Mouse (Mus musculus): ENCODE results near the gene Clcn1. TPM values are rescaled to one million over a fixed set of nuclear protein-coding genes. Genes with fewer than 3 reads are reported as not detected.

Clcn1 gene
- total RNA-seq, 1 experiment = 1.2 TPM

- no peaks in the 10 kb centered on the region for H3K9me3 ChIP-seq (ENCODE audit: control insufficient read depth, insufficient read depth, low read depth, low read length)
- H3K36me3 ChIP-seq (ENCODE audit: control insufficient read depth, insufficient read depth, low read length, poor library complexity, severe bottlenecking) = peaks cover 7% of the 10 kb centered on the region
- no peak for DNase-seq (ENCODE audit: low read depth, low spot score)
- H3K4me1 ChIP-seq (ENCODE audit: control insufficient read depth in 2 of 2, insufficient read depth in 2 of 2, low read length in 2 of 2, poor library complexity in 1 of 2) = no peaks in the 10 kb centered on the region
- TF ChIP-seq ZC3H11A (IDR thresholded peaks at IDR 0.05; ENCODE audit: borderline replicate concordance, low read depth, low read length) = no peak
- TF ChIP-seq CHD2 (IDR thresholded peaks at IDR 0.05; ENCODE audit: low read depth, low read length) = no peak
- no peak for TF ChIP-seq MAFK (IDR thresholded peaks at IDR 0.05; ENCODE audit: insufficient read depth, low read depth, low read length)
- TF ChIP-seq HCFC1 (IDR thresholded peaks at IDR 0.05; ENCODE audit: borderline replicate concordance, insufficient read depth, low read length) = no peak
- no peak for TF ChIP-seq ZNF384 (IDR thresholded peaks at IDR 0.05; ENCODE audit: low read depth, low read length)
- in situ Hi-C loops (cut with MboI; ENCODE audit: low sequenced_read_pairs in 2 of 2, unreplicated experiment in 2 of 2) = no loop called here
- no peak overlapping the region for H3K27ac ChIP-seq (ENCODE audit: insufficient read depth, low read depth, low read length, poor library complexity, severe bottlenecking)
- H3K9ac ChIP-seq (ENCODE audit: insufficient read depth, low read depth, low read length, poor library complexity, severe bottlenecking) = no peak overlapping the region
- no peak overlapping the region for H3K4me3 ChIP-seq (ENCODE audit: insufficient read depth in 1 of 2, low read depth in 1 of 2, low read length in 2 of 2, poor library complexity in 1 of 2, severe bottlenecking in 1 of 2)
Measured at GRCm38 (mm10) chr6:42287562-42287961, 1.1 kb downstream of the Clcn1 start.

GRCm38 (mm10) chr6:42293327-42293726 is 6.8 kb downstream of the Clcn1 start:
- H3K36me3 ChIP-seq (ENCODE audit: control insufficient read depth, insufficient read depth, low read length, poor library complexity, severe bottlenecking) = peaks cover 2% of the 10 kb centered on the region; the same call in 1 of the 2 replicates
- no peak overlapping the region for H3K27ac ChIP-seq (ENCODE audit: insufficient read depth, low read depth, low read length, poor library complexity, severe bottlenecking)
- no peaks in the 10 kb centered on the region for H3K4me1 ChIP-seq (ENCODE audit: control insufficient read depth in 2 of 2, insufficient read depth in 2 of 2, low read length in 2 of 2, poor library complexity in 1 of 2)
- in situ Hi-C loops (cut with MboI; ENCODE audit: low sequenced_read_pairs in 2 of 2, unreplicated experiment in 2 of 2) = no loop called here
- no peak overlapping the region for H3K4me3 ChIP-seq (ENCODE audit: insufficient read depth in 1 of 2, low read depth in 1 of 2, low read length in 2 of 2, poor library complexity in 1 of 2, severe bottlenecking in 1 of 2)
- TF ChIP-seq CHD2 (IDR thresholded peaks at IDR 0.05; ENCODE audit: low read depth, low read length) = no peak
- no peak overlapping the region for H3K9ac ChIP-seq (ENCODE audit: insufficient read depth, low read depth, low read length, poor library complexity, severe bottlenecking)
- H3K9me3 ChIP-seq (ENCODE audit: control insufficient read depth, insufficient read depth, low read depth, low read length) = no peaks in the 10 kb centered on the region
- DNase-seq (ENCODE audit: low read depth, low spot score) = no peak

- TF ChIP-seq HCFC1 (IDR thresholded peaks at IDR 0.05; ENCODE audit: borderline replicate concordance, insufficient read depth, low read length) (no peak), MAFK (IDR thresholded peaks at IDR 0.05; ENCODE audit: insufficient read depth, low read depth, low read length) (no peak), CHD2 (IDR thresholded peaks at IDR 0.05; ENCODE audit: low read depth, low read length) (no peak), ZC3H11A (IDR thresholded peaks at IDR 0.05; ENCODE audit: borderline replicate concordance, low read depth, low read length) (no peak), ZNF384 (IDR thresholded peaks at IDR 0.05; ENCODE audit: low read depth, low read length) (no peak)
- peaks cover 5% of the 10 kb centered on the region; the same call in 1 of the 2 replicates for H3K36me3 ChIP-seq (ENCODE audit: control insufficient read depth, insufficient read depth, low read length, poor library complexity, severe bottlenecking)
- H3K4me3 ChIP-seq (ENCODE audit: insufficient read depth in 1 of 2, low read depth in 1 of 2, low read length in 2 of 2, poor library complexity in 1 of 2, severe bottlenecking in 1 of 2) = no peak overlapping the region
Measured at GRCm38 (mm10) chr6:42295549-42296094, 9.1 kb downstream of the Clcn1 start.

GRCm38 (mm10) chr6:42299362-42299761 is 12.9 kb downstream of the Clcn1 start:
- peaks cover 3% of the 10 kb centered on the region; the same call in 1 of the 2 replicates for H3K36me3 ChIP-seq (ENCODE audit: control insufficient read depth, insufficient read depth, low read length, poor library complexity, severe bottlenecking)
- DNase-seq (ENCODE audit: low read depth, low spot score) = no peak

More at GRCm38 (mm10) chr6:42295549-42296094, 9.1 kb downstream of the Clcn1 start:
- in situ Hi-C loops (cut with MboI; ENCODE audit: low sequenced_read_pairs in 2 of 2, unreplicated experiment in 2 of 2) = no loop called here
- no peak for DNase-seq (ENCODE audit: low read depth, low spot score)
- H3K9me3 ChIP-seq (ENCODE audit: control insufficient read depth, insufficient read depth, low read depth, low read length) = no peaks in the 10 kb centered on the region
- no peak overlapping the region for H3K27ac ChIP-seq (ENCODE audit: insufficient read depth, low read depth, low read length, poor library complexity, severe bottlenecking)
- no peak overlapping the region for H3K9ac ChIP-seq (ENCODE audit: insufficient read depth, low read depth, low read length, poor library complexity, severe bottlenecking)
- H3K4me1 ChIP-seq (ENCODE audit: control insufficient read depth in 2 of 2, insufficient read depth in 2 of 2, low read length in 2 of 2, poor library complexity in 1 of 2) = no peaks in the 10 kb centered on the region

More at GRCm38 (mm10) chr6:42299362-42299761, 12.9 kb downstream of the Clcn1 start:
- TF ChIP-seq HCFC1 (IDR thresholded peaks at IDR 0.05; ENCODE audit: borderline replicate concordance, insufficient read depth, low read length) (no peak), ZNF384 (IDR thresholded peaks at IDR 0.05; ENCODE audit: low read depth, low read length) (no peak), MAFK (IDR thresholded peaks at IDR 0.05; ENCODE audit: insufficient read depth, low read depth, low read length) (no peak), CHD2 (IDR thresholded peaks at IDR 0.05; ENCODE audit: low read depth, low read length) (no peak), ZC3H11A (IDR thresholded peaks at IDR 0.05; ENCODE audit: borderline replicate concordance, low read depth, low read length) (no peak)
- no peak overlapping the region for H3K27ac ChIP-seq (ENCODE audit: insufficient read depth, low read depth, low read length, poor library complexity, severe bottlenecking)
- no peak overlapping the region for H3K4me3 ChIP-seq (ENCODE audit: insufficient read depth in 1 of 2, low read depth in 1 of 2, low read length in 2 of 2, poor library complexity in 1 of 2, severe bottlenecking in 1 of 2)
- no peak overlapping the region for H3K9ac ChIP-seq (ENCODE audit: insufficient read depth, low read depth, low read length, poor library complexity, severe bottlenecking)
- H3K4me1 ChIP-seq (ENCODE audit: control insufficient read depth in 2 of 2, insufficient read depth in 2 of 2, low read length in 2 of 2, poor library complexity in 1 of 2) = no peaks in the 10 kb centered on the region
- H3K9me3 ChIP-seq (ENCODE audit: control insufficient read depth, insufficient read depth, low read depth, low read length) = no peaks in the 10 kb centered on the region
- in situ Hi-C loops (cut with MboI; ENCODE audit: low sequenced_read_pairs in 2 of 2, unreplicated experiment in 2 of 2) = no loop called here

Measured in ES-E14 (cell line).